Comparison of ENCODE assay signal across 15 mouse cellular contexts in genomic region chr5:130685911-130686658, GRCm38 (mm10).
A peak's percentile ranks its signal among the peaks of the same experiment; 100 is the strongest.
DNase-seq lines count a peak whose midpoint lies in the region; ATAC-seq and TF ChIP-seq lines count a peak whose summit lies in the region.
"Had no signal": no experiment of that assay in that cellular context is flagged by ENCODE, and none has a peak within 500 bp of the region (broad histone marks: within the 10 kb centered on the region; RNA-seq: fewer than 3 reads in every experiment).

No protein-coding gene starts in this region.

- 61% methylated on average over 5 of the region's 5 CpGs for WGBS in hindbrain, postnatal 0 days
- WGBS in hindbrain, embryonic 10.5 days: 88% methylated on average over 5 of the region's 5 CpGs
- 81% methylated on average over 5 of the region's 5 CpGs for WGBS in limb, embryonic 10.5 days

- ATAC-seq in hindbrain, postnatal 0 days: no peak
- no peak for ATAC-seq in monocyte, adult 5-6 weeks (replicated peaks; ENCODE audit: insufficient number of reproducible peaks, low FRiP score, low TSS enrichment, poor library complexity, severe bottlenecking)
- ATAC-seq: Patski had no signal

- no peak overlapping the region for H3K27ac ChIP-seq in hindbrain, postnatal 0 days
- H3K27ac ChIP-seq in hindbrain, embryonic 10.5 days: no peak overlapping the region
- H3K27ac ChIP-seq in limb, embryonic 10.5 days: no peak overlapping the region
- H3K27ac ChIP-seq: heart, embryonic 10.5 days; hindbrain, embryonic 15.5 days had no signal

- no peaks in the 10 kb centered on the region for H3K9me3 ChIP-seq in hindbrain, postnatal 0 days (ENCODE audit: low read length)
- H3K9me3 ChIP-seq in hindbrain, embryonic 10.5 days: no peaks in the 10 kb centered on the region
- no peaks in the 10 kb centered on the region for H3K9me3 ChIP-seq in limb, embryonic 10.5 days (replicated peaks)
- H3K9me3 ChIP-seq: heart, embryonic 10.5 days; hindbrain, embryonic 15.5 days had no signal

- H3K4me3 ChIP-seq in hindbrain, postnatal 0 days (ENCODE audit: low read length): no peak overlapping the region
- H3K4me3 ChIP-seq in hindbrain, embryonic 10.5 days: no peak overlapping the region
- no peak overlapping the region for H3K4me3 ChIP-seq in limb, embryonic 10.5 days
- H3K4me3 ChIP-seq: erythroblast, embryonic 14.5 days; heart, embryonic 10.5 days; hindbrain, embryonic 15.5 days had no signal

- no peak overlapping the region for H3K9ac ChIP-seq in hindbrain, postnatal 0 days (replicated peaks; ENCODE audit: low read length)
- H3K9ac ChIP-seq: hindbrain, embryonic 15.5 days had no signal

- no peaks in the 10 kb centered on the region for H3K27me3 ChIP-seq in hindbrain, postnatal 0 days (ENCODE audit: insufficient read depth, low read length)
- H3K27me3 ChIP-seq in hindbrain, embryonic 10.5 days (ENCODE audit: insufficient read depth, poor library complexity, severe bottlenecking): no peaks in the 10 kb centered on the region
- H3K27me3 ChIP-seq in limb, embryonic 10.5 days (ENCODE audit: low read depth, poor library complexity, severe bottlenecking): no peaks in the 10 kb centered on the region
- H3K27me3 ChIP-seq: hindbrain, embryonic 15.5 days had no signal

- no peak overlapping the region for H3K4me2 ChIP-seq in hindbrain, postnatal 0 days (ENCODE audit: low read depth, low read length)
- H3K4me2 ChIP-seq: hindbrain, embryonic 15.5 days had no signal

- peak; percentile 64 for DNase-seq in hindbrain, postnatal 0 days (ENCODE audit: low spot score)
- DNase-seq in hindbrain, embryonic 10.5 days (ENCODE audit: low spot score): no peak
- DNase-seq in frontal cortex, adult 2 months (ENCODE audit: extremely low spot score in 1 of 2, low spot score in 1 of 2): peak; percentile 72 to 78
- DNase-seq in left cerebral cortex, adult 18-20 months (ENCODE audit: low spot score in 2 of 2): peak; percentile 69 to 81
- peak; percentile 76 for DNase-seq in telencephalon, adult 2 months (ENCODE audit: low read depth, low spot score)
- DNase-seq in spleen, postnatal 4 days (ENCODE audit: low spot score in 2 of 2): no peak
- DNase-seq in limb, embryonic 10.5 days (ENCODE audit: low spot score): no peak
- DNase-seq: lung, postnatal 4 days; spleen, adult 18-20 months; thymus, postnatal 14 days had no signal

- TF ChIP-seq CTCF in hindbrain, postnatal 0 days (IDR thresholded peaks at IDR 0.05; ENCODE audit: low read depth): no peak

- no peaks in the 10 kb centered on the region for H3K36me3 ChIP-seq in hindbrain, postnatal 0 days (ENCODE audit: insufficient read depth, low read length)
- H3K36me3 ChIP-seq in hindbrain, embryonic 10.5 days: no peaks in the 10 kb centered on the region
- no peaks in the 10 kb centered on the region for H3K36me3 ChIP-seq in limb, embryonic 10.5 days
- H3K36me3 ChIP-seq: heart, embryonic 10.5 days; hindbrain, embryonic 15.5 days had no signal

- no peaks in the 10 kb centered on the region for H3K4me1 ChIP-seq in hindbrain, postnatal 0 days (ENCODE audit: insufficient read depth, low read length)
- H3K4me1 ChIP-seq in hindbrain, embryonic 10.5 days (replicated peaks): peaks cover 6% of the 10 kb centered on the region
- 0 out of 2 replicates have a peak, but pooled peaks cover 8% of the 10 kb centered on the region for H3K4me1 ChIP-seq in limb, embryonic 10.5 days
- H3K4me1 ChIP-seq: hindbrain, embryonic 15.5 days had no signal

Comparison
In these comparisons a context has a peak if more than half of its experiments do, and no peak if none do; other contexts are left out.
1. DNase-seq: peak in hindbrain, postnatal 0 days (single experiment), frontal cortex, adult 2 months (2 of 2), left cerebral cortex, adult 18-20 months (2 of 2) and telencephalon, adult 2 months (single experiment); none in hindbrain, embryonic 10.5 days (single experiment), spleen, postnatal 4 days (0 of 2) and limb, embryonic 10.5 days (single experiment).